Mouse (Mus musculus) cerebellum, adult 2 months (tissue): Measurements from ENCODE around the gene Hexim2.

ENCODE experiments used
- CTCF ChIP-seq: fragments of 200-500 bp; IDR thresholded peaks from 2 replicates; pipeline ENCODE4 v1.5.1; 2011; ENCODE audit warnings: low read depth, mild to moderate bottlenecking, control low read depth, low read length, moderate library complexity, borderline replicate concordance; ENCODE audit not compliant: insufficient read depth
- POLR2A ChIP-seq: fragments of 200-500 bp; IDR thresholded peaks from 2 replicates; pipeline ENCODE4 v1.6.1; 2011; ENCODE audit warnings: low read length, control low read depth, borderline replicate concordance; ENCODE audit not compliant: insufficient read depth

GRCm38 (mm10) chr11:103176510-103176909 is 44.3 kb downstream of the Hexim2 start:
- TF ChIP-seq CTCF (no peak), POLR2A (no peak)
